Mouse (Mus musculus) forebrain, embryonic 16.5 days (tissue): ENCODE measurements at regions not wholly inside any gene's neighbourhood (a gene's known extent, or its start where the extent isn't known, plus 50 kb on each side); places are given as distances from the start of the nearest gene placed in this dataset.

ENCODE experiments used
- ATAC-seq: fragments of 200-750 bp; cut with Nextera tagmentation; 2 replicates; pipeline ENCODE4 v1.8.0; 2017; ENCODE audit warnings: mild to moderate bottlenecking, moderate library complexity
- H3K27ac ChIP-seq: fragments of 300-500 bp; sonication (generic); 2 replicates; pipeline ENCODE4 v1.5.1; 2014; ENCODE audit warnings: low read length, control low read depth
- H3K27me3 ChIP-seq: fragments of 300-500 bp; sonication (generic); replicated peaks from 2 replicates; pipeline ENCODE4 v1.6.1; 2014; ENCODE audit warnings: low read length; ENCODE audit not compliant: control insufficient read depth, insufficient read depth
- H3K36me3 ChIP-seq: fragments of 300-500 bp; sonication (generic); 2 replicates; pipeline ENCODE4 v1.6.1; 2014; ENCODE audit not compliant: control insufficient read depth, insufficient read depth
- H3K4me1 ChIP-seq: fragments of 300-500 bp; sonication (generic); replicated peaks from 2 replicates; pipeline ENCODE4 v1.6.1; 2014; ENCODE audit warnings: low read length; ENCODE audit not compliant: control insufficient read depth, insufficient read depth
- H3K4me2 ChIP-seq: fragments of 300-500 bp; sonication (generic); 2 replicates; pipeline ENCODE4 v1.6.1; 2014; ENCODE audit warnings: mild to moderate bottlenecking, low read length, control low read depth
- H3K4me3 ChIP-seq: fragments of 300-500 bp; sonication (generic); replicated peaks from 2 replicates; pipeline ENCODE4 v1.5.1; 2014; ENCODE audit warnings: mild to moderate bottlenecking, low read length, control low read depth
- H3K9ac ChIP-seq: fragments of 300-500 bp; sonication (generic); replicated peaks from 2 replicates; pipeline ENCODE4 v1.6.1; 2014; ENCODE audit warnings: low read depth, low read length, control low read depth
- H3K9me3 ChIP-seq: fragments of 300-500 bp; sonication (generic); 2 replicates; pipeline ENCODE4 v1.6.1; 2016; ENCODE audit warnings: low read length; ENCODE audit not compliant: control insufficient read depth
- WGBS: fragments of 180-500 bp; shearing (Covaris S2); extraction: QIAGEN DNeasy Blood & Tissue Kit; methylation state at CpG from one replicate; pipeline ENCODE4 v1.1.7; 2014; 5-methylcytosine and 5-hydroxymethylcytosine counted together

DNA sequence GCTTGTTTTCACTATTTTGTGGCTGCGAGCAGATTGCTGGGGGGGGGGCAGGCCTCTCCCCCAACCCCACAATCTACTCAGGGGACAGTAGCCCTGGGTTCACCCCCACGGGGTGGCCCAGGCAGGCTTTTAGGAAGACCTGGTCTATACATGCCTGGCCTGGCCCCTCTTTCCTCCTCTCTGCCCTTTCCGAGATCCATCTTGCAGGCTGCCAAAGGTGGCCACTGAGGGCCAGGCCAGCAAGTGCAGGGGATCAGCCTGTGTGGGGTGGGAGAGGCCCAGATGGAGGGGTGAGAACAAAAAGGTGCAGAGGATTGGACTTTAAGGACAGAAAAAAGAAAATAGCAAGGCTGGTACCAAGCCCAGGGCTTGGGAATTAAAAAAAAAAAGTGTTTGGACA is 111.2 kb upstream of the Lemd2 start:
- 32% methylated on average over 3 of the region's 3 CpGs for WGBS
- H3K4me2 ChIP-seq = no peak overlapping the region

GRCm38 (mm10) chr17:27314821-27315392 is 110.6 kb upstream of the Lemd2 start:
- Histone ChIP-seq H3K27me3 (no peaks in the 10 kb centered on the region; the same call in 1 of the 2 replicates), H3K27ac (no peak overlapping the region), H3K4me1 (peaks cover 29% of the 10 kb centered on the region), H3K9me3 (no peaks in the 10 kb centered on the region), H3K4me2 (no peak overlapping the region), H3K36me3 (no peaks in the 10 kb centered on the region), H3K4me3 (no peak overlapping the region), H3K9ac (no peak overlapping the region)
- WGBS = 28% methylated on average over 7 of the region's 7 CpGs
- peak; percentile 78 for ATAC-seq

More for the DNA sequence above, 111.2 kb upstream of the Lemd2 start:
- Histone ChIP-seq H3K4me1 (peaks cover 29% of the 10 kb centered on the region), H3K9ac (no peak overlapping the region), H3K27me3 (no peaks in the 10 kb centered on the region; the same call in 1 of the 2 replicates), H3K27ac (no peak overlapping the region), H3K36me3 (no peaks in the 10 kb centered on the region), H3K4me3 (no peak overlapping the region), H3K9me3 (no peaks in the 10 kb centered on the region)
- ATAC-seq = peak; percentile 18; the same call in 1 of the 2 replicates

DNA sequence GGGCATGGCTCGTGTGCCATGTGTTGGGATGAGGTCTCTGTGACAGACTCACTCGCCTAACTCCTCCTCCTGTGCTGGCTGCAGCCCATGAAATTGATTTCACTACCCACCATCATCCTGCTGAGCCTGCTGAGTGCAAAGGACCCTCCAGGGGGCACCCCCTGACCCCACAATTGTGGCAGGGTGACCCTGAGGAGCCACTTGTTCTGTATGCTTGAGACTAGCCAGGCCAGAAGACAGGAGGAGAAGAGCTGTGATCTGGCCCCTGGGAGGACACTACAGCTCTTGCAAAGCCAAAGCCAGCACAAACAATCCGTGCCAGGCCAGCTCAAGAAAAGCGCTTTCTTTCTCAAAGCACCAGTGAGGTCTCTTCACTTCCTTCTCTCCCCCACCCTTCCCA is 104.7 kb upstream of the Lemd2 start:
- no peak overlapping the region for H3K4me3 ChIP-seq
- no peaks in the 10 kb centered on the region; the same call in 1 of the 2 replicates for H3K27me3 ChIP-seq
- no peak for ATAC-seq
- peaks cover 3% of the 10 kb centered on the region; the same call in 1 of the 2 replicates for H3K4me1 ChIP-seq
- H3K9ac ChIP-seq = no peak overlapping the region
- no peak overlapping the region for H3K27ac ChIP-seq
- H3K9me3 ChIP-seq = no peaks in the 10 kb centered on the region
- 48% methylated on average over 4 of the region's 4 CpGs for WGBS
- no peaks in the 10 kb centered on the region for H3K36me3 ChIP-seq
- no peak overlapping the region for H3K4me2 ChIP-seq

DNA sequence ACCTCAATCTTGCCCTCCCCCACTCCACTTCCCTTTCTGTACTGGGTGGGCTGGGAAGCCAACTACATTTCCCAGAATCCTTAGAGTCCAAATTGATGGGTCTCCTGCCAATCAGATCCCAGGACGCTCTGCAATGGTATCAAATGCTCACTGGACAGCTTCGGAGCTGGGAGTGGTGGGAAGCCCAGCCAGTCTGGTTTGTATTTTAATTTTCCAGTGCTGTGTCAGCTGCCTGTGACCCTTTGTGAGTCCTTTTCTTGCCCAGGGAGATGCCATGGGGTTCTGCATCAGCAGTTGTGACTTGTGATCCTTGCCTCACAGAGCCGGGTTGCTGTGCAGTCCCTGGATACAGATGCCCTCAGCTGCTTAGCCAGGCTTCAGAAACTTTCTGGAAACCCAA is 100.6 kb upstream of the Lemd2 start:
- no peak overlapping the region for H3K4me2 ChIP-seq
- H3K4me1 ChIP-seq = peaks cover 3% of the 10 kb centered on the region; the same call in 1 of the 2 replicates
- H3K36me3 ChIP-seq = no peaks in the 10 kb centered on the region
- H3K9ac ChIP-seq = no peak overlapping the region
- WGBS = 66% methylated on average over 3 of the region's 3 CpGs
- ATAC-seq = 0 out of 2 replicates have a peak, but pooled peaks have one; percentile 31
- H3K27me3 ChIP-seq = no peaks in the 10 kb centered on the region
- H3K4me3 ChIP-seq = no peak overlapping the region
- no peak overlapping the region for H3K27ac ChIP-seq
- H3K9me3 ChIP-seq = no peaks in the 10 kb centered on the region

- ATAC-seq = peak; percentile 73
- Histone ChIP-seq H3K36me3 (no peaks in the 10 kb centered on the region), H3K4me3 (no peak overlapping the region), H3K27me3 (no peaks in the 10 kb centered on the region), H3K4me1 (peaks cover under 1% of the 10 kb centered on the region; the same call in 1 of the 2 replicates), H3K9me3 (no peaks in the 10 kb centered on the region), H3K27ac (no peak overlapping the region), H3K4me2 (no peak overlapping the region), H3K9ac (no peak overlapping the region)
- 74% methylated on average over 17 of the region's 17 CpGs for WGBS
Measured at GRCm38 (mm10) chr17:27303633-27304479, 99.6 kb upstream of the Lemd2 start.

- ATAC-seq = no peak
- Histone ChIP-seq H3K9me3 (no peaks in the 10 kb centered on the region), H3K4me3 (no peak overlapping the region), H3K4me1 (no peaks in the 10 kb centered on the region; the same call in 1 of the 2 replicates), H3K27me3 (0 out of 2 replicates have a peak, but pooled peaks cover 2% of the 10 kb centered on the region), H3K4me2 (no peak overlapping the region), H3K9ac (no peak overlapping the region), H3K36me3 (no peaks in the 10 kb centered on the region), H3K27ac (no peak overlapping the region)
- WGBS = 94% methylated on average over 12 of the region's 12 CpGs
Measured at GRCm38 (mm10) chr17:27303061-27303460, 98.8 kb upstream of the Lemd2 start.

DNA sequence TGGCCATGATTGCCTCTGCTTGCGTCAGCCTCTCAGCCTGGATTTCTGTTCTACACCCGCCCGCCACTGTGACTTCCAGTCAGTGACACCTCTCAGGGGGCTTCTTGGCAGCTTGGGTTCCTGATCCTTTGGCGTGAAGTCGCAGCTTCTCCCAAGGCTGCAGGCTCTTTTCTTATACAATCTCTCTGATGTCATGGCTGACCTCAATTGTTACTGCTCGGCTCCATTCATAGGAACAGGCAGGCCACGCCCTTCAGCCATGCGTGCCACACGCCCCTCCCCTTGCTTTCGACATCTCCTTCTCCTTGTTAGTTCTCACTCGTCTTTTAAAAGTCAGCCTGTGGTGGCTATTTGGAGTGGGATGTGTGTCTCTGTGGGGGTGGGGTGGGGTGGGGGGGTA is 97.1 kb upstream of the Lemd2 start:
- Histone ChIP-seq H3K4me3 (no peak overlapping the region), H3K27me3 (0 out of 2 replicates have a peak, but pooled peaks cover 2% of the 10 kb centered on the region), H3K27ac (no peak overlapping the region), H3K4me2 (no peak overlapping the region), H3K9me3 (peaks cover 4% of the 10 kb centered on the region; the same call in 1 of the 2 replicates), H3K9ac (no peak overlapping the region), H3K36me3 (no peaks in the 10 kb centered on the region), H3K4me1 (no peaks in the 10 kb centered on the region; the same call in 1 of the 2 replicates)
- no peak for ATAC-seq
- WGBS = 48% methylated on average over 11 of the region's 11 CpGs

DNA sequence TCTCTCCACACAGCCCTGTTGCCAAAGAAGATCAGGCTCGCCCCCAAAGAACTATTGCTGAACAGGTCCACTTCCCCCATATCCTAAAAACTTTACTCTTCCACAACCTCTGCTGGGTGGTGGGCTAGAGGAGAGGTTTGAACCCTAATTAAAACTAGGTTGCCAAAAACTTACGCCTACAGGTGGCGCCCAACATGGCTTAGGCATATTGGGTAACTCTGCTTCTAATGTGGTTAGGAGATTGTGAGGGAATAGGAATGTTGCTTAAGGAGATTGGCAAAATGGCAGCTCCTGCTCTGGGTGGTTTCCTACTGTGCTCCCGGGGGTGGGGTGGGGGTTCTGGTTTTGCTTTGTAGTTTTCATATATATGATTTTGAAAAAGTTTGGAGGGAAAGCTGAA is 95.0 kb upstream of the Lemd2 start:
- Histone ChIP-seq H3K9ac (no peak overlapping the region), H3K4me2 (no peak overlapping the region), H3K27me3 (0 out of 2 replicates have a peak, but pooled peaks cover 2% of the 10 kb centered on the region), H3K9me3 (peaks cover 4% of the 10 kb centered on the region; the same call in 1 of the 2 replicates), H3K4me1 (no peaks in the 10 kb centered on the region; the same call in 1 of the 2 replicates), H3K36me3 (no peaks in the 10 kb centered on the region), H3K4me3 (no peak overlapping the region), H3K27ac (no peak overlapping the region)
- WGBS = 80% methylated on average over 4 of the region's 4 CpGs
- ATAC-seq = no peak

- ATAC-seq = no peak
- WGBS = 83% methylated on average over 10 of the region's 10 CpGs
- Histone ChIP-seq H3K4me1 (no peaks in the 10 kb centered on the region), H3K27me3 (0 out of 2 replicates have a peak, but pooled peaks cover 2% of the 10 kb centered on the region), H3K4me3 (no peak overlapping the region), H3K36me3 (no peaks in the 10 kb centered on the region), H3K4me2 (no peak overlapping the region), H3K9ac (no peak overlapping the region), H3K27ac (no peak overlapping the region), H3K9me3 (peaks cover 4% of the 10 kb centered on the region; the same call in 1 of the 2 replicates)
Measured at GRCm38 (mm10) chr17:27298351-27298750, 94.1 kb upstream of the Lemd2 start.
